Mouse (Mus musculus): ENCODE measurements around the gene Htr2b. TPM values are rescaled to one million over a fixed set of nuclear protein-coding genes. Genes with fewer than 3 reads are reported as not detected.

Gene Htr2b
- polyA plus RNA-seq, 1 experiment from 2014 or later: 4.3 TPM

- no peaks in the 10 kb centered on the region for H3K9me3 ChIP-seq (ENCODE audit: control insufficient read depth)
- ATAC-seq: no peak
- H3K36me3 ChIP-seq (ENCODE audit: control insufficient read depth, insufficient read depth): no peaks in the 10 kb centered on the region
- H3K27me3 ChIP-seq (replicated peaks; ENCODE audit: control insufficient read depth, insufficient read depth, low read length): no peaks in the 10 kb centered on the region
- no peak for TF ChIP-seq CTCF (IDR thresholded peaks at IDR 0.05; ENCODE audit: low read depth)
- no peaks in the 10 kb centered on the region for H3K4me1 ChIP-seq (replicated peaks; ENCODE audit: control insufficient read depth, insufficient read depth, low read length)
- H3K4me2 ChIP-seq (replicated peaks; ENCODE audit: low read depth): no peak overlapping the region
- no peak overlapping the region for H3K4me3 ChIP-seq (ENCODE audit: low read depth, low read length)
- H3K9ac ChIP-seq (ENCODE audit: low read depth, low read length): no peak overlapping the region
- 75% methylated on average over 5 of the region's 5 CpGs for WGBS
- H3K27ac ChIP-seq (ENCODE audit: low read depth, low read length): no peak overlapping the region
Measured at GRCm38 (mm10) chr1:86146293-86146692, 34.5 kb upstream of the Htr2b start.

GRCm38 (mm10) chr1:86144001-86144944 lies 32.5 kb upstream of the Htr2b start:
- no peak overlapping the region for H3K27ac ChIP-seq (ENCODE audit: low read depth, low read length)
- no peak for ATAC-seq
- H3K4me3 ChIP-seq (ENCODE audit: low read depth, low read length): no peak overlapping the region
- no peaks in the 10 kb centered on the region for H3K27me3 ChIP-seq (replicated peaks; ENCODE audit: control insufficient read depth, insufficient read depth, low read length)
- peak; percentile 51 for TF ChIP-seq CTCF (IDR thresholded peaks at IDR 0.05; ENCODE audit: low read depth)
- no peaks in the 10 kb centered on the region for H3K4me1 ChIP-seq (replicated peaks; ENCODE audit: control insufficient read depth, insufficient read depth, low read length)
- peaks cover 10% of the 10 kb centered on the region for H3K36me3 ChIP-seq (ENCODE audit: control insufficient read depth, insufficient read depth)
- WGBS: 76% methylated on average over 21 of the region's 21 CpGs
- H3K4me2 ChIP-seq (replicated peaks; ENCODE audit: low read depth): no peak overlapping the region
- H3K9me3 ChIP-seq (ENCODE audit: control insufficient read depth): no peaks in the 10 kb centered on the region
- no peak overlapping the region for H3K9ac ChIP-seq (ENCODE audit: low read depth, low read length)

GRCm38 (mm10) chr1:86143165-86143564 lies 31.4 kb upstream of the Htr2b start:
- Histone ChIP-seq H3K27ac (ENCODE audit: low read depth, low read length) (no peak overlapping the region), H3K4me1 (replicated peaks; ENCODE audit: control insufficient read depth, insufficient read depth, low read length) (no peaks in the 10 kb centered on the region), H3K4me2 (replicated peaks; ENCODE audit: low read depth) (no peak overlapping the region), H3K36me3 (ENCODE audit: control insufficient read depth, insufficient read depth) (peaks cover 15% of the 10 kb centered on the region), H3K4me3 (ENCODE audit: low read depth, low read length) (no peak overlapping the region), H3K9ac (ENCODE audit: low read depth, low read length) (no peak overlapping the region), H3K27me3 (replicated peaks; ENCODE audit: control insufficient read depth, insufficient read depth, low read length) (no peaks in the 10 kb centered on the region), H3K9me3 (ENCODE audit: control insufficient read depth) (no peaks in the 10 kb centered on the region)
- TF ChIP-seq CTCF (IDR thresholded peaks at IDR 0.05; ENCODE audit: low read depth): no peak
- no peak for ATAC-seq
- WGBS: 81% methylated on average over 4 of the region's 4 CpGs

GRCm38 (mm10) chr1:86141081-86141480 lies 29.3 kb upstream of the Htr2b start:
- Histone ChIP-seq H3K27ac (ENCODE audit: low read depth, low read length) (no peak overlapping the region), H3K36me3 (ENCODE audit: control insufficient read depth, insufficient read depth) (peaks cover 34% of the 10 kb centered on the region), H3K9me3 (ENCODE audit: control insufficient read depth) (no peaks in the 10 kb centered on the region), H3K27me3 (replicated peaks; ENCODE audit: control insufficient read depth, insufficient read depth, low read length) (no peaks in the 10 kb centered on the region), H3K4me2 (replicated peaks; ENCODE audit: low read depth) (no peak overlapping the region), H3K4me3 (ENCODE audit: low read depth, low read length) (no peak overlapping the region), H3K9ac (ENCODE audit: low read depth, low read length) (no peak overlapping the region), H3K4me1 (replicated peaks; ENCODE audit: control insufficient read depth, insufficient read depth, low read length) (no peaks in the 10 kb centered on the region)
- WGBS: 87% methylated on average over 3 of the region's 3 CpGs
- no peak for ATAC-seq
- TF ChIP-seq CTCF (IDR thresholded peaks at IDR 0.05; ENCODE audit: low read depth): no peak

GRCm38 (mm10) chr1:86135315-86135714 lies 23.5 kb upstream of the Htr2b start:
- Histone ChIP-seq H3K36me3 (ENCODE audit: control insufficient read depth, insufficient read depth) (peaks cover 60% of the 10 kb centered on the region), H3K27me3 (replicated peaks; ENCODE audit: control insufficient read depth, insufficient read depth, low read length) (no peaks in the 10 kb centered on the region), H3K4me2 (replicated peaks; ENCODE audit: low read depth) (no peak overlapping the region), H3K9ac (ENCODE audit: low read depth, low read length) (no peak overlapping the region), H3K4me3 (ENCODE audit: low read depth, low read length) (no peak overlapping the region), H3K9me3 (ENCODE audit: control insufficient read depth) (no peaks in the 10 kb centered on the region), H3K4me1 (replicated peaks; ENCODE audit: control insufficient read depth, insufficient read depth, low read length) (no peaks in the 10 kb centered on the region), H3K27ac (ENCODE audit: low read depth, low read length) (no peak overlapping the region)
- 93% methylated on average over 6 of the region's 6 CpGs for WGBS
- no peak for ATAC-seq
- no peak for TF ChIP-seq CTCF (IDR thresholded peaks at IDR 0.05; ENCODE audit: low read depth)

GRCm38 (mm10) chr1:86133337-86133736 lies 21.6 kb upstream of the Htr2b start, which contains the start of gene Gm21972:
TSS of gene Gm21972 (plus strand) at chr1:86133637.
- H3K4me1 ChIP-seq (replicated peaks; ENCODE audit: control insufficient read depth, insufficient read depth, low read length): no peaks in the 10 kb centered on the region
- no peak within 1 kb of the TSS for H3K9ac ChIP-seq (ENCODE audit: low read depth, low read length)
- no peak for ATAC-seq
- no peak within 1 kb of the TSS for H3K4me2 ChIP-seq (replicated peaks; ENCODE audit: low read depth)
- no peak within 1 kb of the TSS for H3K4me3 ChIP-seq (ENCODE audit: low read depth, low read length)
- no peaks in the 10 kb centered on the region for H3K27me3 ChIP-seq (replicated peaks; ENCODE audit: control insufficient read depth, insufficient read depth, low read length)
- WGBS: 94% methylated on average over 4 of the region's 4 CpGs
- H3K27ac ChIP-seq (ENCODE audit: low read depth, low read length): no peak within 1 kb of the TSS
- peaks cover 72% of the 10 kb centered on the region for H3K36me3 ChIP-seq (ENCODE audit: control insufficient read depth, insufficient read depth)
- TF ChIP-seq CTCF (IDR thresholded peaks at IDR 0.05; ENCODE audit: low read depth): no peak
- H3K9me3 ChIP-seq (ENCODE audit: control insufficient read depth): no peaks in the 10 kb centered on the region

Measured in intestine, postnatal 0 days (tissue).